Mouse (Mus musculus) midbrain, embryonic 11.5 days (tissue): ENCODE data around the gene Tnfrsf11a. TPM values are rescaled to one million over a fixed set of nuclear protein-coding genes. Genes with fewer than 3 reads are reported as not detected.

Source experiments
- ATAC-seq: fragments of 200-750 bp; cut with Nextera tagmentation; 2 replicates; pipeline ENCODE4 v1.8.0; 2017; ENCODE audit warnings: moderate TSS enrichment, moderate library complexity; ENCODE audit not compliant: low FRiP score
- DNase-seq: peaks from one replicate; pipeline ENCODE4 v3.0.0; 2015; ENCODE audit warnings: low spot score; ENCODE audit errors: missing footprints
- H3K27ac ChIP-seq: fragments of 300-500 bp; sonication (generic); 2 replicates; pipeline ENCODE4 v1.5.1; 2014; ENCODE audit warnings: low read depth, low read length
- H3K27me3 ChIP-seq: fragments of 300-500 bp; sonication (generic); 2 replicates; pipeline ENCODE4 v1.6.1; 2014; ENCODE audit warnings: mild to moderate bottlenecking, low read length, moderate library complexity, mixed read lengths; ENCODE audit not compliant: control insufficient read depth, insufficient read depth
- H3K36me3 ChIP-seq: fragments of 300-500 bp; sonication (generic); 2 replicates; pipeline ENCODE4 v1.6.1; 2014; ENCODE audit warnings: mild to moderate bottlenecking, low read length, moderate library complexity, mixed read lengths; ENCODE audit not compliant: control insufficient read depth, insufficient read depth
- H3K4me1 ChIP-seq: fragments of 300-500 bp; sonication (generic); 2 replicates; pipeline ENCODE4 v1.6.1; 2014; ENCODE audit warnings: low read length; ENCODE audit not compliant: control insufficient read depth, insufficient read depth
- H3K4me2 ChIP-seq: fragments of 300-500 bp; sonication (generic); 2 replicates; pipeline ENCODE4 v1.6.1; 2014; ENCODE audit warnings: mild to moderate bottlenecking, moderate library complexity
- H3K4me3 ChIP-seq: fragments of 300-500 bp; sonication (generic); 2 replicates; pipeline ENCODE4 v1.5.1; 2014; ENCODE audit warnings: low read depth, low read length
- H3K9ac ChIP-seq: fragments of 300-500 bp; sonication (generic); 2 replicates; pipeline ENCODE4 v1.6.1; 2014; ENCODE audit warnings: low read length
- H3K9me3 ChIP-seq: fragments of 300-500 bp; sonication (generic); 2 replicates; pipeline ENCODE4 v1.6.1; 2016; ENCODE audit warnings: low read length; ENCODE audit not compliant: control insufficient read depth
- WGBS: fragments of 180-500 bp; shearing (Covaris S2); extraction: QIAGEN DNeasy Blood & Tissue Kit; methylation state at CpG from one replicate; pipeline ENCODE4 v1.1.7; 2014; 5-methylcytosine and 5-hydroxymethylcytosine counted together
- polyA plus RNA-seq: library from polyadenylated mRNA; unstranded; fragments of >200 nt; fragmentation: Nextera tagmentation; extraction: Ambion mirVana; gene quantifications from 2 replicates; pipeline ENCODE4 v1.2.1, GENCODE M21; 2014

Tnfrsf11a gene
- polyA plus RNA-seq, 1 experiment from 2014 or later, result 0.26 TPM

GRCm38 (mm10) chr1:105780079-105780456 lies 450 bp upstream of the Tnfrsf11a start:
- no peaks in the 10 kb centered on the region for H3K9me3 ChIP-seq
- peak overlapping the region; percentile 82 for H3K4me2 ChIP-seq
- peak overlapping the region; percentile 58; the same call in 1 of the 2 replicates for H3K9ac ChIP-seq
- H3K27ac ChIP-seq, result no peak overlapping the region
- H3K27me3 ChIP-seq, result peaks cover 23% of the 10 kb centered on the region
- DNase-seq (peak; percentile 83), ATAC-seq (no peak; the same call in 1 of the 2 replicates)
- 39% methylated on average over 12 of the region's 12 CpGs for WGBS
- no peaks in the 10 kb centered on the region for H3K4me1 ChIP-seq
- H3K4me3 ChIP-seq, result peak overlapping the region; percentile 45
- no peaks in the 10 kb centered on the region for H3K36me3 ChIP-seq

- Histone ChIP-seq H3K4me2 (peak overlapping the region; percentile 82; the same call in 1 of the 2 replicates), H3K9me3 (no peaks in the 10 kb centered on the region), H3K27ac (no peak overlapping the region), H3K4me3 (no peak overlapping the region), H3K27me3 (peaks cover 23% of the 10 kb centered on the region), H3K36me3 (no peaks in the 10 kb centered on the region), H3K9ac (no peak overlapping the region), H3K4me1 (no peaks in the 10 kb centered on the region)
- DNase-seq (peak; percentile 86), ATAC-seq (no peak)
- 44% methylated on average over 12 of the region's 12 CpGs for WGBS
Measured at GRCm38 (mm10) chr1:105781391-105782146, 1.1 kb downstream of the Tnfrsf11a start.

GRCm38 (mm10) chr1:105784257-105785016 lies 3.9 kb downstream of the Tnfrsf11a start:
- WGBS, result 83% methylated on average over 5 of the region's 5 CpGs
- Histone ChIP-seq H3K27ac (no peak overlapping the region), H3K4me2 (no peak overlapping the region), H3K27me3 (peaks cover 23% of the 10 kb centered on the region), H3K9me3 (no peaks in the 10 kb centered on the region), H3K36me3 (no peaks in the 10 kb centered on the region), H3K4me3 (no peak overlapping the region), H3K4me1 (no peaks in the 10 kb centered on the region), H3K9ac (no peak overlapping the region)
- DNase-seq (no peak), ATAC-seq (no peak)

GRCm38 (mm10) chr1:105785146-105785545 lies 4.6 kb downstream of the Tnfrsf11a start:
- no peak for ATAC-seq
- Histone ChIP-seq H3K4me2 (no peak overlapping the region), H3K4me3 (no peak overlapping the region), H3K27ac (no peak overlapping the region), H3K4me1 (no peaks in the 10 kb centered on the region), H3K9me3 (no peaks in the 10 kb centered on the region), H3K36me3 (no peaks in the 10 kb centered on the region), H3K9ac (no peak overlapping the region), H3K27me3 (peaks cover 19% of the 10 kb centered on the region)
- 91% methylated on average over 4 of the region's 4 CpGs for WGBS
- no peak for DNase-seq

GRCm38 (mm10) chr1:105786731-105787357 lies 6.3 kb downstream of the Tnfrsf11a start:
- Histone ChIP-seq H3K27ac (no peak overlapping the region), H3K9me3 (no peaks in the 10 kb centered on the region), H3K4me2 (no peak overlapping the region), H3K9ac (no peak overlapping the region), H3K36me3 (no peaks in the 10 kb centered on the region), H3K4me1 (no peaks in the 10 kb centered on the region), H3K4me3 (no peak overlapping the region), H3K27me3 (peaks cover 3% of the 10 kb centered on the region)
- DNase-seq (no peak), ATAC-seq (no peak)
- 82% methylated on average over 6 of the region's 6 CpGs for WGBS

- no peak overlapping the region for H3K27ac ChIP-seq
- H3K27me3 ChIP-seq, result no peaks in the 10 kb centered on the region
- no peaks in the 10 kb centered on the region for H3K9me3 ChIP-seq
- no peak overlapping the region for H3K9ac ChIP-seq
- no peaks in the 10 kb centered on the region for H3K4me1 ChIP-seq
- no peak overlapping the region for H3K4me2 ChIP-seq
- no peaks in the 10 kb centered on the region for H3K36me3 ChIP-seq
- WGBS, result 87% methylated on average over 3 of the region's 3 CpGs
- no peak for DNase-seq
- ATAC-seq, result no peak
- no peak overlapping the region for H3K4me3 ChIP-seq
Measured at GRCm38 (mm10) chr1:105790103-105790502, 9.6 kb downstream of the Tnfrsf11a start.

GRCm38 (mm10) chr1:105794670-105795069 lies 14.2 kb downstream of the Tnfrsf11a start:
- no peak for ATAC-seq
- Histone ChIP-seq H3K4me3 (no peak overlapping the region), H3K27ac (no peak overlapping the region), H3K27me3 (no peaks in the 10 kb centered on the region), H3K4me2 (no peak overlapping the region), H3K9ac (no peak overlapping the region), H3K4me1 (no peaks in the 10 kb centered on the region), H3K9me3 (no peaks in the 10 kb centered on the region), H3K36me3 (no peaks in the 10 kb centered on the region)
- no peak for DNase-seq
- 81% methylated on average over 6 of the region's 6 CpGs for WGBS

GRCm38 (mm10) chr1:105795705-105796104 lies 15.2 kb downstream of the Tnfrsf11a start:
- Histone ChIP-seq H3K36me3 (no peaks in the 10 kb centered on the region), H3K4me3 (no peak overlapping the region), H3K27me3 (no peaks in the 10 kb centered on the region), H3K27ac (no peak overlapping the region), H3K4me1 (no peaks in the 10 kb centered on the region), H3K9ac (no peak overlapping the region), H3K4me2 (no peak overlapping the region), H3K9me3 (no peaks in the 10 kb centered on the region)
- WGBS, result 78% methylated on average over 4 of the region's 4 CpGs
- no peak for DNase-seq
- no peak for ATAC-seq

GRCm38 (mm10) chr1:105800570-105800969 lies 20.1 kb downstream of the Tnfrsf11a start:
- peak; percentile 17 for DNase-seq
- Histone ChIP-seq H3K4me1 (no peaks in the 10 kb centered on the region), H3K9me3 (no peaks in the 10 kb centered on the region), H3K36me3 (no peaks in the 10 kb centered on the region), H3K4me3 (no peak overlapping the region), H3K27me3 (no peaks in the 10 kb centered on the region), H3K4me2 (no peak overlapping the region), H3K27ac (no peak overlapping the region), H3K9ac (no peak overlapping the region)
- 91% methylated on average over 6 of the region's 6 CpGs for WGBS
- no peak for ATAC-seq
